Mouse (Mus musculus) mouse trophoblast stem cell (cell line): ENCODE data around the gene Adk.

Experiments used
- in situ Hi-C, 2 experiments: fragments of 300-500 bp; cut with MseI, MboI; formaldehyde crosslinking; loops; 2 replicates in 1 of 2; 3 replicates in 1 of 2; pipeline ENCODE4 v1.15.1; 2025

The Adk gene

DNA sequence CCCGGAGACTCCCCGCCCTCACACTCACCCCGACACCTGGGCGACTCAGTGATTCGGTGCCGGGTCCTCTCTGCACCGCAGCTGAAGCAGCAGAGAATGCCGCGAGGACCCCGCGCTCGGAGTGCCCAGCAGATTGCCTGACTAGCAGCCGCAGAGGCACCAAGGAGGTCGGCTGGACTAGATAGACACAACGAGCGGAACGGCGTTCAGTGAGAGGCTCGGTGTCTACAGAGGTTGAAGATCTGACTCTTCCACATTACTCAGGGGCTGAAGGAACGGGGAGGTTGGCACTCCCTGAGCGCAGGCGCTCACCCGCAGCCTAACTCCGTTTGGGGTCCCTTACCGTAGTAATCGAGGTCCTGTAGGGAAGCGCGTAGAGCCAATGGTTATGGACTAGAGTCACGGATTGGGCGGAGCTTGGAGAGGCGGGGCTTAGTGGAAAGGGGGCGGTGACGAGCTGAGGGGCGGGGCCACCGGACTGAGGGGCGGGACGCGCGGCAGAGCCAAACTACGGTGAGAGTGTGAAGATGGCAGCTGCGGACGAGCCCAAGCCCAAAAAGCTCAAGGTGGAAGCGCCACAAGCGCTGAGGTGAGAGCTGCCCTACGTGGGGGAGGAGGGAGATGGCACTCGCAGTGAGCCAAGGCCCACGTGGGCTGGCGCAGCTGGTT is at the start of gene Adk, which contains the start of gene Ap3m1:
Adk (plus strand) TSS at position 463 of the 669 bp plus-strand sequence.
Ap3m1 (minus strand) TSS at position 397 of the 669 bp plus-strand sequence.
- in situ Hi-C loops, result no loop called here

DNA sequence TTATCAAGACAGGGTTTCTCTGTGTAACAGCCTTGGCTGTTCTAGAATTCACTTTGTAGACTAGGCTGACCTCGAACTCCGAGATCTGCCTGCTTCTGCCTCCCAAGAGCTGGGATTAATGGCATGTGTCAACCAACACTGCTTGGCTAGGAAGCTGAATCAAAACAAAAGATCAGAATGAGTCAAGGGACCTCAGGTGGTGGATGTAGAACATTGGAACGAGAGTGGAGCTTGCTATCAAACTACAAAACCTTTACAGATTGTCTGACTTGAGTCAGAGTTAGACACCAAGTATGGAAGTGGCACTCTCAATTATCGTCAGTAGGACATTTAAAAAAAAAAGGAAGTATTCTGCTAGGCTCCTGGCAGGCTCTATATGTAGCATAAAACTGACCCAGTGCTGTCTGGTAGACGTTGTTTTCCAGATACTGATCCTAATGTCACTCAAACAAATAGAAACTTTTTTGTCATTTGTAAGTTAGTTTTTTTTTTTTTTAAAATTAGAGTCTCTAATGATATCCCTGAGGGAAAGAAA is 38.5 kb upstream of the Adk start:
- in situ Hi-C loops, result no loop called here

DNA sequence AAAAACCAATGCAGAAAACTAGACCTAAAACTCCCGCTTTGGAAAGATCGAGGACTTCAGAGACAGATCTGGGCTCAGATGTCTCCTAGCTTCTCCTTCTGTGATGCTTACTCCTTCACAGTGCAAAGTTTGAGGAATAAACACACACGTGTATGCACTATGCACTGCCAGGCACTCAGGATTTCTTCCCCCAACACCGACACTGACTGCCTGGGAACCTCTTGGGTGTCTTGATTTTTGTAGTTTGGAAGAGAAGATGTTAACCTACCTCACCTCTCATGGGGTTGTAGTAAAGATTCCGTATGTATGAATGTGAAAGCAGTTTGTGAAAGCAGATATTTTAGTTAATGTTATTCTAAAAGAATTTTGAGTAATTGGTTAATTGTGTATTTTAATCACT is 34.5 kb upstream of the Adk start:
- in situ Hi-C loops, result no loop called here

DNA sequence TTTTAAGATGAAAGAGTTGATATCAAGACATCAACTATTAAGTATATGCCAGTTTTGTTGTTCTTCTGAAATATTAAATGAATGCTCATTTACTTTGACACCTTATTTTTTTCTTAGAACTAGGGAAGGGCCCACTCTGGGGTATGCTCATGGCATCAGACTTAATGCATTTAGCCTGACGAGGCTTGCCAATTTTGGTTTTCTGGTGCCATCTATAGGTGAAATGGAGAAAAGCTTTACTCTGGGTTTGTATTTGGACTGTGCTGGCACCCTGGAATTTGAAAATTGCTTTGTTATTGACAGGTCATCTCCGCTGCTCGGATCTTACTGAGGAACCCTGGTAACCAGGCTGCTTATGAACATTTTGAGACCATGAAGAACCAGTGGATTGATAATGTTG is 33.4 kb upstream of the Adk start:
- in situ Hi-C loops, result no loop called here

DNA sequence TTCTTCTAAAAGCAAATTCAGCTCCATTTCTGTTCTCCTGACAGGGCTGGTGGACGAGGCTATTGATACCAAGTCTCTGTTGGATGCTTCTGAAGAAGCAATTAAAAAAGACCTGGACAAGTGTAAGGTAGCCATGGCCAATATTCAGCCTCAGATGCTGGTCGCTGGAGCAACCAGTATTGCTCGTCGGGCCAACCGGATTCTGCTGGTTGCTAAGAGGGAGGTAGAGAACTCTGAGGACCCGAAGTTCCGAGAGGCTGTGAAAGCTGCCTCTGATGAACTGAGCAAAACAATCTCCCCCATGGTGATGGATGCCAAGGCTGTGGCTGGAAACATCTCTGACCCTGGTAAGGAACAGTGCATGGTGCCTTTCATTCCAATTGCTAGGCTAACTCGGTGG is 31.9 kb upstream of the Adk start:
- in situ Hi-C loops, result no loop called here

DNA sequence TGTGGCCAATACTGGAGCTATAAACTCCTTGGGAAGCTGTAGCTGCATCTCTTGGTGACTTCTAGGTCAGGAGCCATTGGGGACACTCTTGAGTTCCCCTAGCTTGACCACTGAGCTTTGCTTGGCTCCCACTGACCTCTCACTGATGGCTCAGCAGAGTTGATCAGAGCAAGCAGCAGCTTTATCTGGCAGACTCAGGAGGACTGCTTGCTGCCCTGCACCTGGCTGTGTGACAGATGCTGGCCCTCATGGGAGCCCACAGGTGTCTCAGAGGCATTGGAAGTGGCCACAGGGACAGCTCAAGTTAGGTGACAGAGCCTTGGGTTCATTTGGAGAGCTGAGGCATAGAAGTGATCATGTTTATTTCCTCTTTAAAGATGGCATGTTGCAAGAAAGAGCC is 24.8 kb upstream of the Adk start:
- in situ Hi-C loops, result no loop called here

DNA sequence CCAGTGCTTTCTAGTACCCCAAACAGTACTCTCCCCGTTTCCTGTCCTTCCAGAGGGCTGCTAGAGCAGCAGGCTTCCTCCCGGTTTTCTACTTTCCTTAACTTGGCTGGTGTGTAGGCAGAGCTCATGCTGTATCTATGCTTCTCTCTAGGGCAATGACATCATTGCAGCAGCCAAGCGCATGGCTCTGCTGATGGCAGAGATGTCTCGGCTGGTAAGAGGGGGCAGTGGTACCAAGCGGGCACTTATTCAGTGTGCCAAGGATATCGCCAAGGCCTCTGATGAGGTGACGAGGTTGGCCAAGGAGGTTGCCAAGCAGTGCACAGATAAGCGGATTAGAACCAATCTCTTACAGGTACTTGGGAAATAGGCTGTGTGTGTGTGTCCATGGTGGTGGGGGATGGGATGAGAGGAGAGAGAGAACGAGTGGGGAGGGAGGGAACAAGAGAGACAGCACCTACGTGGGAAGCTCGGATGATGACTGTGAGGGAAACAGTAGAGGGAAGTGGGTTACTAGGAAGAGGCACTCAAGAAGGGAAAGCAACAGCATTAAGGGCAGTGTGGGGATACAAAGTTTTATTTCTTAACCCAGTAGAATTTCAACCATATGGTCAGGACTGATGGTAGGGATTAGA is 23.2 kb upstream of the Adk start:
- in situ Hi-C loops, result no loop called here

DNA sequence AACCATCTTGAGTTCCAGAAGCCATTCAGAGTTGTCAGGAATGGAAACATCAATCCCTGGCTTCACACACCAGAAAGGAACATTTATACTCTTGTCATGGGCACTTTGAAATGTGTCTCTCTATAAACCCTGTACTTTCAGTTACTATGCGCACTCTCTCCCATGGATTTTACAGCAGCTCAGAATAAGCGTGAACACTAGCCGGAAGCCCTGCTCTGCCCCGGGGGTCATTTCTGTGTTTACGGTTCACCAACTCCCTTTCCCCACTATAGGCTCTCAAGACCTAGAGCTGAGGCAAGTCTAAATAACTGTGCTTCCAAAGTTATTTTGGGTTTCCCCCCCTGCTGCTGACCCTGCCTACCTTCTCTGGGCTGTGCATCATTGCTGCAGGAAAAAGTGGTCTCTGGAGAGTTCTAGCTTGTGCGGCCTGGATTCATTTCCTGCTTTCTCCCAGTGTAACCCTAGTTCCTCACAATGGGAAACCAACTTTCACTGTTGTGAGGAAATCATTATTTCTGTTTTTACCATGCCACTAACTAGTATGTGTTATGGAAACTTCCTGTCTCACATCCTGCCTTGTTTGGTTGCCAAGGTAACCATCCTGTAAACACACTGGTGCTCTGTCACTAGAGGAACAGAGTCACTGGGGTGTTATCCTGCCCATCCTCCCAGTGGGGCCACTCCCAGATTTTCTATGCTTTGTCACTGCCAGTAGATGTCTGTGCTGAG is 20.4 kb upstream of the Adk start:
- in situ Hi-C loops, result no loop called here

DNA sequence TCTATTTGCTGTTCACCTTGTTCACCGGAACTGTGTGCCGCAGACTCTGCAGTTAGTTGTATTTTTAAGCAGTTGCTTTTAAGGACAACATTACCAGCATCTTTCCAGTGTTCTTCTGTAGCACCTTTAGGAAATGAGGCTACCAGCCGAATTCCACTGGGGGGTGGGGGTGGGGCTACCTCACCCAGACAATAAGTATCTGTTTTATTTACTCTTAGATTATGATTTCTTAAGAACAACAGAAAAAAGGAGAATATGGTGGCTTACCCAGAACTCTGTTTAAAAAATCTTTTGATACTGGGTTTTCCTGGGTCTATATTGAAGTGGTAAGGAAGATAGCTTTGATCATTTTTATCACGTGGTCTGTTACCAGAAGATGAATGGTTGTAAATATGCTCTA is 18.1 kb upstream of the Adk start:
- in situ Hi-C loops, result no loop called here

DNA sequence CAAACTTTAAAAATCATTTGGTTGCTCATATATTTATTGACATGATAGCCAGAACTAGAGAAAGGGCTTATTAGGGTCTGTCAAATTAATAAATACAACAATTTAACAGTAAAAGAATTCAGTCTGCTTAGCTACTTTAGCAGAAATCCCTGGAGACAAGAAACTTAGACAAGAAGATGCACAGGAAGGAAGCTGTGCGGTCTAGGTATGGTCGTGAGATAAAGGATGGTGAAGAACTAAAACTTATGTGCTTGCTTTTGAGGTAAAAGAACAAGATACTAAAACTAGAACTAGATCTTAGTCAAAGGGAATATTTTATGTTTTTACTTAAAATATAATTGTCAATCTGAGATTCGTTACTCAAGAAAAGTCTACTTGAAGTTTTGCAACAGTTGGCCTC is 17.6 kb upstream of the Adk start:
- in situ Hi-C loops, result no loop called here

DNA sequence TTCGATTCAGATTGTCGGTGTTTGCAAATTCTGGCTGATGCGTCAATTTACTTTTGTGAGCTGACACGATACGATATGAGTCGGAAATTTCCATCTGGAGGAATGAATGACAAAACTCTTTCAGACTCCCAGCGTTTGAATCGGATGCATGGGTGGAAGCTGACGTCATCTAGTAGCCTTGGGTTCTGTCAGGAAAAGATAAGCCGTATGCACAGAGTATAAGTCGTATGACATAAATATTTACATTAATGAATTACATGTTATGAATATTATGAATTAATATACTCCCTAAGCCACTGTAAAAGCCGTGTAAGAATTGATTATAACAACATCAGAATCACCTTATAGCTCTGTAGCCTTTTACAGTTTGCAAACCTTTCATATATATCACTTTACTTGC is 13.3 kb upstream of the Adk start:
- in situ Hi-C loops, result no loop called here

DNA sequence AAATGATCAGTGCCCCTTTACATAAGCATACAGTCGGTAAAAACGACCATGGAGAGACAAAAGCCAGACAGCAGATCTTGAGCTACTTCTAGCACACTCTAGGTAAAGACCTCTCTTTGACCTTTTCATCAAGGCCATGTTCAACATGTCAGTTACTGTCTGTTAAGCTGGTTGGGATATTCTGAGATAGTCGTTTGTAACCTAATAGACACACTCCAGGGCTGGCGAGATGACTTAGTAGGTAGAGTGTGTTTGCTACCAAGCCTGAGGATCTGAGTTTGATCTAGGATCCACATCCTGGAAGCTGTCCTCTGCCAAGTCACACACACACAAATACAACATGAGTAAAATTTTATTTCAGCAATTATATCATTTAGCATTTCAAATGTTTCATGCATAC is 12.8 kb upstream of the Adk start:
- in situ Hi-C loops, result no loop called here

DNA sequence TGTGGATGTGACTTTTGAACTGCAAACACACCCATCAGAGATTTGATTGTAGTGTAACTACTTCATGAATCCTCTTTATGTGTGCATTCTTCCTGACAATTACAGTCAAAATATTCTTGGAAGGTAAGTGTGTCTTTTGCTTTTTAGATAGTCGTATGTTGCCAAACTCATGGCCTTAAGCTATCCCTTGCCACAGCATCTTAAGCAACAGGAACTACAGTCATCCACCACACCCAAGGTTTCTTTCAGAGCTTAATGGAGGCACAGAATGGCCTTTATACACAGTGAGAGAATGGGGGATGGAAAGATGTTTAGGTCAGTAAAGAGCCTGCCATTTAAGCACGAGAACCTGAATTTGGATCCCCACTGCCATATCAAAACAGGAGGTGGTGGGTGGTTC is 4.5 kb upstream of the Adk start:
- in situ Hi-C loops, result no loop called here

DNA sequence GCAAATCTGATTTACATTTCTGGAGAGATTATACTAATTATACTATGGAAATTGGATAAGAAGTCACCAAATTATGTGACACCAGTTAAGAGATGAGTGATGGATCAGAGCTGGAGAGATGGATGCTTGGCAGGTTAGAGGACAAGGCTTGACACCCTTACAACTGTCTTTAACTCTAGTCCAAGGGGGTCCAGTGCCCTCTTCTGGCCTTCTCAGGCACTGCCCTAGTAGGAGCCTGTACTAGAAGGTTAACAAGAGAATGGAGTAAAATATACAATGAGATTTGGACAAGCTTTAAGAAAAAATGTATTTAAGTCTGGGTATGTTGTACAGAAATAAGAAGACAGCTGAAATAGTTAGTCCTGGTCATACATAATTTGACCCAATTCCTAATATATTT is 3.5 kb upstream of the Adk start:
- in situ Hi-C loops, result no loop called here

DNA sequence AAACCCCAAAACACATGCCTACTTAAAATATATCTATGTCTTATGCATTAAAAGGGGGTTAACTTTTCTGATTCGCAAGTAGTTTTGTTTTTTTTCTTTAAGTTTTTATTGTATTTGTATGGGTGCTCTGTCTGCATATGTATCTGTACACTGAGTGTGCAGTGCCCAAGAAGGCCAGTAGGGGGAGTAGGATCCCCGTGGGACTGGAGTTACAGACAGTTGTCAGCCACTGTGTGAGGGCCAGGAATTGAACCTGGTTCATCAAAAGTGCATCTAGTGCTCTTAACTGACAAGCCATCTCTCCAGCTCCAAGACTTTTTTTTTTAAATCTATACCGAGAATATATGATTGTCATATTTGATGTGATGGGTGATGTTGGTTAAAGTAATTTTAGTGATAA is 1.6 kb upstream of the Adk start:
- in situ Hi-C loops, result no loop called here

DNA sequence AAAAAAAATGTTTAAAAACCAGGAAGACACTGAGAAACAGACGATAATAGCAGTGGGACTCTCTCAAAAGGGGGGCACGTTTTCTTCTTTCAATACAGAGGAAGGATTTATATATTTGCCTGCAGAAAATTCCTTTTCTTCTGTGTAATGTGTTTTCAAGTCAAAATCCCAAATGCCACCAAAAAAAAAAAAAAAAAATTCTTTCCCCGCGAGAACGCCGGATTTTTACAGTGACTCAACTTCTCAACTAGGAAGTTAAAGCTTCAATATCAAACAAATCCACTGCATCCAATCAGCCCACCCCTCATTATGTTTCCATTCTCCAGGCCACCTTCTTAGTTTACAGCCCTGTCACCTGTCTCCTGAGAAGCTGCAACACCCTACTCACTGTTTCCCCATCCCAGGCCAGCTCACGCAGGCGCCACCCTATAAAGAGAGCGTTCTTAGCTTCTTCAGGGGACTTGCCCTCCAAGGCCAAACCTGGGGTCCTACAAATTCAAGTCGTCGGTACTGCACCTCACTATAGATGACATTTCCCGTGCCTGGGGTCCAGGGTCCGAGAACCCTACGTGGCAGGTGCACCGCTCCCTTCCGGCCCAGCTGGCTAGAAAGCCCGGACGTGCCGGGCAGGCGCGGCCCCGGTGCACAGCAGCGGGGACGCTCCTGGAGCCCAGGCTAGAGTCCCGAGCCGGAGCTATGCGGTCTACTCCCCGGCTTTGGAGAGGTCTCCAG is 828 bp upstream of the Adk start:
- in situ Hi-C loops, result no loop called here

DNA sequence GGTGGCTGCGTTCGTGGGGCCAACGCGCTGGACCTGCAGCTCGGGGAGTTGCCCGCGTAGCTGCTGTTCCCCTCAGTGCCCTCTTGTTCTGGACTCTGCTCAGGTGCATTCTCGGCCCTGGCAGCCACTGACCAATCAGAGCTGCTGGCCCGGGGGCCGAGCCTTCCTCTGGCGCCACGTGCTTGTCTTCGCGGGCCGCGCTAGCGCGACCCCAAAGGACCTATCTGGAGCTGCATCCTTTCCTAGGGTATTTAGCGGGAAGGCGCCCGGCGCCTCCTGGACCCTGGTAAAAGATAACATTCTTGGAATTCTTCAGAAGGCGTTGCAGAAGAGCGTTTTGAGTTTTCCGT is 382 bp downstream of the Adk start:
- in situ Hi-C loops, result no loop called here

DNA sequence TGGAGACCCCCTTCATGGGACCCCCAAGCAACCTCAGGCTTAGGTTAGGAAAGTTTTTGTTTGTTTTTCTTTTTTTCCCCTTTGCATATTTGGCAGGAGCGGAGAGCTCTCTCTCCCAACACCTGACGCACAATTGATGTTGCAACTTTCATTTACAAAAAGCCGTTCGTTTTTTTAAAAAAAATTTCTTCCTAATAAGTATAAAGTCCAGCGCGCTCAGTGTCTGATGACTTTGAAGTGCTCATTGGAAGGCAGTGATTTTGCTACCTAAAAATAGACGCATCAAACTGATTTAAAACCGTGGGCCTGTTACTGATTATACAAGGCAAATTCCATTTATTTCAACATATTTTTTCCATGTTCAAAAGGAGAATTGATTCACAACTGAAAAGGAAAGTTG is 777 bp downstream of the Adk start:
- in situ Hi-C loops, result no loop called here

DNA sequence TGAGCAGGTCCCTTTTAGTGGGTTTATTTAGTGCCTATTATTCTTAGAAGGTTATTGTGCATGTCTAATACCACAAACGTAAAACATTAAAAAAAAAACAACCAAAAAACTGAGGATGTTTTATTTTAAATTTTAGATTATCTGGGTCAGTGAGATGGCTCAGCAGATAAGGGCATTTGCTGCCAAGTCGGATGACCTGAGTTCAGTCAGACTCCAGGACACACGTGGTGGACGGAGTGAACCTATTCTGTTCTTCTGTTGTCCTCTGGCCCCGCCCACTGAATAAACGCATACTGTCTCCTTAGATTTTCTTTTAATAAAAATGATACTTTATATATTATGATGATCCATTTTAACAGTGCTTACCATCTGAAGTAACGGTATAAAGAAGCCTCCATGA is 1.2 kb downstream of the Adk start:
- in situ Hi-C loops, result no loop called here

DNA sequence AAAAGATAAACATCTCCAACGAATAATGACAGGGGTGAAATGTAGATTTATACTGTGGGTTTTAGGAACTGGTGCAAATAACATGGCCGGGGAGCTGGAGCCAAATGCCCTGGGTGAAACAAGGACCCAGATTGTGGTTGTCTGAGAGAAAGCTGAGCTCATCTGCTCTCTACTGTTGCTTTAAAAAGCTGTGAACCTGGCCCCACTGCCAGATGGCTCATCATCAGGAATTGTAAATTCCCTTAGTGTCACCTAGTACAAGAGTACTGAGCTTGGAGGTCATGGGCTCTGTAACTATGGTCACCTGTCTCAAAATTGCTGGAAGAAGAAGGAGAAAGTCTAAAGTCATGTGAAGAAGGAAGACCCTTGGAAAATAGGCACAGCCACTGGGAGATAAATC is 6.6 kb downstream of the Adk start:
- in situ Hi-C loops, result no loop called here

DNA sequence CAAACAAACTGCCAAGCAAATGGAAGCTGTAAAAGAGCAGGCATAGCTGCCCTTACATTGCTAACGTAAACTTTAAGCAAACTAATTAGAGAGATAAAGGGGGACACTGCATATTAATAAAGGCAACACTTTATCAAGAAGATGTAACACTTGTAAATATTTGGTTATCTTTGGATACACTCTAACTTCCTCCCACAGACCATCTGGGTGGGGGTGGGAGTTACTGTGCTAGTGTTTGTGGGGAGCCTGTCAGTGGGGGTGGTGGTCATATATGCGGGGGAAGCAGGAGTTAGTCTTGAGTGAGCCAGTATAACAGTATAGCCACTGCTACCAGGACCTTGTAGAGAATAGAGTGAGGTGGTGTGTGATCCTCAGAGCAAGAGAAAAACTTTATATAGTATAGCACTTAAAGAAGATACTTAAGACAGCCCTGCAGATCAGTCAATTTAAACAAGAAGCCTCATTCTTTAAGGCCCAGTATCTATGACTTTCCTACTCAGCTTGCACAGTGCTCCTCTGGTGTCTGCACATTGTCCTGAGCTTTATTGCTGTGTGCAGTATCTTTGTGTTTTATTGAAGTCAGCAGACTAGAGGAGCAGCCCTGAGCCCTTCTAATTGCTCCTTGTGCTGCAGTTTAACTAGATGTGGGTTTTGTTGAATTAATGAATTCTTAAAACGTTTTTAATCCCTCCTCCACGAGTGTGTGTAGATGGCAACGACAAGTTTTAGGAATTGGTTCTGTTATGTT is 10.6 kb downstream of the Adk start:
- in situ Hi-C loops, result no loop called here

DNA sequence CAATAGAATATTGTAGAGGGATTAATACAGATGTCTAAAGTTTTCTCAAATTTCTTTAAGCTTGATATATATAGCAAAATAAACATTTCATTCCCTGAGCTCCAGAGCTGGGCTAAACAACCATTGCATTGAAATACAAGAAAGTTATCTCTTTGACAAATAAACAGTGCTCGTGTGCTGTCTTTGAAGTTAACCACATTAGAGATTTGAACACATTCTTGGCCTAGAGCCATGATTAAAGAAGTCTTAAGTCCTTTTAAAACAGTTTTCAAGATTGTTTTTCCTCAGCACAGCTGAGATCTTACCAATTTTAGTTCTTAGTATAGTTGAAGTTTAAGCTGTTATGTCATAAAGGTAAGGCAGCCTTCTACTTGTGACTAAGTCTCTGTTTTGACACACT is 11.9 kb downstream of the Adk start:
- in situ Hi-C loops, result no loop called here
